Mouse (Mus musculus) CH12.LX (cell line): ENCODE results near the gene Gipr. TPM values are rescaled to one million over a fixed set of nuclear protein-coding genes. Genes with fewer than 3 reads are reported as not detected.

Source experiments
- DNase-seq: peaks from one replicate; pipeline ENCODE4 v3.0.0-alpha.2; 2013; ENCODE audit errors: extremely low read depth
- H3K27ac ChIP-seq: 2 replicates; pipeline ENCODE4 v1.5.1; 2012; ENCODE audit warnings: low read depth, mild to moderate bottlenecking, control low read depth, moderate library complexity; ENCODE audit not compliant: insufficient read depth
- H3K27me3 ChIP-seq: replicated peaks from 2 replicates; pipeline ENCODE3; 2012; ENCODE audit warnings: inconsistent platforms
- H3K36me3 ChIP-seq, 2 experiments: replicated peaks in 1 of 2; 2 replicates each; pipeline versions ENCODE3 to v1.6.1; 2012; ENCODE audit warnings: inconsistent platforms in 1 of 2, low read length in 1 of 2, mild to moderate bottlenecking in 1 of 2, mixed read lengths in 1 of 2, moderate library complexity in 1 of 2; ENCODE audit not compliant: control insufficient read depth in 1 of 2, insufficient read depth in 1 of 2
- H3K4me1 ChIP-seq, 2 experiments: 2 replicates each; pipeline ENCODE4 v1.6.1; 2012; ENCODE audit warnings: inconsistent platforms in 1 of 2, moderate library complexity in 1 of 2; ENCODE audit not compliant: insufficient read depth in 2 of 2, control insufficient read depth in 1 of 2
- H3K4me2 ChIP-seq: 2 replicates; pipeline ENCODE4 v1.6.1; 2012; ENCODE audit warnings: low read depth, mild to moderate bottlenecking, control low read depth; ENCODE audit not compliant: poor library complexity, insufficient read depth, severe bottlenecking
- H3K4me3 ChIP-seq, 3 experiments: fragments of 150-350 bp in 1 of 3; sonication (generic) in 1 of 3; replicated peaks in 1 of 3; 2 replicates each; pipeline versions ENCODE3 to v1.5.1; 2011 to 2012; ENCODE audit warnings: low read depth in 2 of 3, low read length in 2 of 3, mild to moderate bottlenecking in 2 of 3, moderate library complexity in 2 of 3, control low read depth in 1 of 3, improper control_type of control experiment in 1 of 3, inconsistent platforms in 1 of 3, mixed read lengths in 1 of 3; ENCODE audit not compliant: poor library complexity in 1 of 3
- H3K79me2 ChIP-seq: replicated peaks from 2 replicates; pipeline ENCODE4 v1.6.1; 2012; ENCODE audit warnings: mild to moderate bottlenecking, moderate library complexity; ENCODE audit not compliant: control insufficient read depth, poor library complexity, insufficient read depth, severe bottlenecking; ENCODE audit errors: extremely low read depth
- H3K9ac ChIP-seq: 2 replicates; pipeline ENCODE4 v1.6.1; 2012; ENCODE audit warnings: low read depth, mild to moderate bottlenecking, control low read depth, moderate library complexity; ENCODE audit not compliant: insufficient read depth
- H3K9me3 ChIP-seq: replicated peaks from 2 replicates; pipeline ENCODE3; 2012; ENCODE audit warnings: low read length, inconsistent platforms, mixed read lengths
- BHLHE40 ChIP-seq: IDR thresholded peaks from 2 replicates; pipeline ENCODE4 v1.6.1; 2011; ENCODE audit warnings: mild to moderate bottlenecking, low read depth, low read length, improper control_type of control experiment
- CHD2 ChIP-seq: IDR thresholded peaks from 2 replicates; pipeline ENCODE4 v1.6.1; 2011; ENCODE audit warnings: low read length, improper control_type of control experiment
- E2F4 ChIP-seq: IDR thresholded peaks from 2 replicates; pipeline ENCODE4 v1.6.1; 2011; ENCODE audit warnings: low read depth, low read length, improper control_type of control experiment; ENCODE audit not compliant: insufficient replicate concordance
- EP300 ChIP-seq: IDR thresholded peaks from 2 replicates; pipeline ENCODE4 v1.6.1; 2011; ENCODE audit warnings: low read length, improper control_type of control experiment
- IRF4 ChIP-seq: IDR thresholded peaks from 2 replicates; pipeline ENCODE4 v1.6.1; 2014; ENCODE audit warnings: low read depth, mild to moderate bottlenecking, inconsistent platforms, low read length, improper control_type of control experiment
- JUN ChIP-seq: IDR thresholded peaks from 2 replicates; pipeline ENCODE4 v1.6.1; 2011; ENCODE audit warnings: low read depth, mild to moderate bottlenecking, low read length, improper control_type of control experiment, moderate library complexity; ENCODE audit not compliant: insufficient read depth
- JUND ChIP-seq: conservative IDR thresholded peaks from 2 replicates; pipeline ENCODE4 v1.6.1; 2011; ENCODE audit warnings: low read depth, low read length, improper control_type of control experiment
- MAFK ChIP-seq: IDR thresholded peaks from 2 replicates; pipeline ENCODE4 v1.6.1; 2011; ENCODE audit warnings: low read length, improper control_type of control experiment; ENCODE audit not compliant: insufficient replicate concordance
- MAX ChIP-seq: IDR thresholded peaks from 2 replicates; pipeline ENCODE4 v1.6.1; 2011; ENCODE audit warnings: low read length, improper control_type of control experiment
- MAZ ChIP-seq: IDR thresholded peaks from 2 replicates; pipeline ENCODE4 v1.6.1; 2012; ENCODE audit warnings: low read depth, mild to moderate bottlenecking, inconsistent platforms, low read length, improper control_type of control experiment, moderate library complexity
- MEF2A ChIP-seq: IDR thresholded peaks from 2 replicates; pipeline ENCODE4 v1.6.1; 2014; ENCODE audit warnings: low read depth, mild to moderate bottlenecking, inconsistent platforms, low read length, improper control_type of control experiment, borderline replicate concordance
- MYC ChIP-seq: IDR thresholded peaks from 2 replicates; pipeline ENCODE4 v1.6.1; 2011; ENCODE audit warnings: low read depth, mild to moderate bottlenecking, improper control_type of control experiment, low read length
- POLR2A ChIP-seq: IDR thresholded peaks from 2 replicates; pipeline ENCODE4 v1.6.1; 2011; ENCODE audit warnings: low read depth, mild to moderate bottlenecking, improper control_type of control experiment, low read length
- POLR2AphosphoS2 ChIP-seq: IDR thresholded peaks from 2 replicates; pipeline ENCODE4 v1.6.1; 2011; ENCODE audit warnings: low read depth, low read length, improper control_type of control experiment
- RCOR1 ChIP-seq: conservative IDR thresholded peaks from 2 replicates; pipeline ENCODE4 v1.6.1; 2012; ENCODE audit warnings: low read depth, mild to moderate bottlenecking, inconsistent platforms, low read length, improper control_type of control experiment
- SIN3A ChIP-seq: IDR thresholded peaks from 2 replicates; pipeline ENCODE4 v1.6.1; 2012; ENCODE audit warnings: low read length, improper control_type of control experiment, inconsistent platforms
- SMC3 ChIP-seq: IDR thresholded peaks from 2 replicates; pipeline ENCODE4 v1.6.1; 2011; ENCODE audit warnings: low read depth, low read length, improper control_type of control experiment
- TBP ChIP-seq: conservative IDR thresholded peaks from 2 replicates; pipeline ENCODE4 v1.6.1; 2011; ENCODE audit warnings: low read depth, low read length, improper control_type of control experiment
- TCF12 ChIP-seq: IDR thresholded peaks from 2 replicates; pipeline ENCODE4 v1.6.1; 2014; ENCODE audit warnings: low read depth, mild to moderate bottlenecking, inconsistent platforms, low read length, improper control_type of control experiment
- UBTF ChIP-seq: IDR thresholded peaks from 2 replicates; pipeline ENCODE4 v1.6.1; 2012; ENCODE audit warnings: low read depth, mild to moderate bottlenecking, inconsistent platforms, low read length, improper control_type of control experiment, moderate library complexity
- USF1 ChIP-seq: IDR thresholded peaks from 2 replicates; pipeline ENCODE4 v1.6.1; 2014; ENCODE audit warnings: low read depth, mild to moderate bottlenecking, inconsistent platforms, low read length, improper control_type of control experiment
- USF2 ChIP-seq: conservative IDR thresholded peaks from 2 replicates; pipeline ENCODE4 v1.6.1; 2011; ENCODE audit warnings: low read depth, low read length, improper control_type of control experiment
- ZC3H11A ChIP-seq: IDR thresholded peaks from 2 replicates; pipeline ENCODE4 v1.6.1; 2012; ENCODE audit warnings: low read depth, mild to moderate bottlenecking, inconsistent platforms, low read length, improper control_type of control experiment
- ZNF384 ChIP-seq: IDR thresholded peaks from 2 replicates; pipeline ENCODE4 v1.6.1; 2012; ENCODE audit warnings: low read depth, low read length, improper control_type of control experiment, inconsistent platforms
- dilution Hi-C: fragments of 300-500 bp; cut with MboI; formaldehyde crosslinking; loops from 2 replicates; pipeline ENCODE4 v1.14.3; 2020; ENCODE audit warnings: low sequenced_read_pairs; ENCODE audit not compliant: extremely low pct_unique_long_range_greater_than_20kb, extremely low pct_ligation_motif_present
- in situ Hi-C: fragments of 300-500 bp; cut with MboI; formaldehyde crosslinking; loops from 3 replicates; pipeline ENCODE4 v1.14.3; 2019; ENCODE audit warnings: low sequenced_read_pairs, low pct_ligation_motif_present, low pct_unique_long_range_greater_than_20kb, mixed read lengths
- polyA plus RNA-seq: library from polyadenylated mRNA; unstranded; fragments of >175 nt; gene quantifications from 2 replicates; pipeline ENCODE4 v1.2.1, GENCODE M21; 2012; ENCODE audit warnings: low read depth; ENCODE audit not compliant: insufficient read length
- total RNA-seq, 2 experiments: library from RNA; depleted of rRNA; stranded (reverse); fragments of 300-350 nt in 1 of 2; fragments of >200 nt in 1 of 2; gene quantifications; 2 replicates each; pipeline ENCODE4 v1.2.3; 2012 to 2014

Gene Gipr
- total and polyA plus RNA-seq, 3 experiments: 0.04 to 0.11 TPM; not detected in 1

DNA sequence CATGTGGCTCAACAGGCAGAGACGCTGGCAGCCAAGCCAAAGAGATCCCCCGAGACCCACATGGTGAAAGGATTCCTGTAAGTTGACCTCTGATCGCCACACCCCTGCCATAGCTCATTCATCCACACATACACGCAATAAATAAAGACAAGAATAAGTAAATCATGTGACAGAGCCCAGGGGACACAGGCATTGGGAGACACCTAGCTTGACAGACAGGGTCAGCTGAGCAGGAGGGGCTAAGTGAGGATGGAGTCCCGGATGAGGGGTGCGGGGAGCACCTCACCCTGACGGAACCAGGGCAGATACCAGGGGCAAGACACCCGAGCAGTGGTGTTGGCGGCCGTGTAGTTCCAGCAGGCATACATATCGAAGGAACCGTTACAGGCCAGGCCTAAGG, 2.2 kb downstream of the Gipr start:
- in situ Hi-C loops (loop anchor here (10.0 kb wide), 1 partner anchor 191 kb away; the partner anchor contains the start of genes Cd3eap and Ppp1r13l), dilution Hi-C loops (no loop called here)
- Histone ChIP-seq H3K9ac (no peak overlapping the region), H3K4me1 (peaks cover 0 to 4% of the 10 kb centered on the region in 2 experiments; a peak in 1 of 4 replicates), H3K79me2 (no peaks in the 10 kb centered on the region), H3K4me2 (no peak overlapping the region), H3K9me3 (peaks cover 15% of the 10 kb centered on the region), H3K4me3 (no peak overlapping the region), H3K27ac (no peak overlapping the region), H3K36me3 (peaks cover 0 to 5% of the 10 kb centered on the region in 2 experiments), H3K27me3 (peaks cover 41% of the 10 kb centered on the region)
- no peak for TF ChIP-seq POLR2A
- no peak for TF ChIP-seq USF1
- TF ChIP-seq JUN: no peak
- TF ChIP-seq MAZ: no peak
- no peak for TF ChIP-seq USF2
- TF ChIP-seq EP300: no peak
- TF ChIP-seq CHD2: no peak
- no peak for TF ChIP-seq MEF2A
- TF ChIP-seq POLR2AphosphoS2: no peak
- TF ChIP-seq RCOR1: no peak
- TF ChIP-seq BHLHE40: no peak
- TF ChIP-seq TBP: no peak
- TF ChIP-seq UBTF: no peak
- DNase-seq: no peak

DNA sequence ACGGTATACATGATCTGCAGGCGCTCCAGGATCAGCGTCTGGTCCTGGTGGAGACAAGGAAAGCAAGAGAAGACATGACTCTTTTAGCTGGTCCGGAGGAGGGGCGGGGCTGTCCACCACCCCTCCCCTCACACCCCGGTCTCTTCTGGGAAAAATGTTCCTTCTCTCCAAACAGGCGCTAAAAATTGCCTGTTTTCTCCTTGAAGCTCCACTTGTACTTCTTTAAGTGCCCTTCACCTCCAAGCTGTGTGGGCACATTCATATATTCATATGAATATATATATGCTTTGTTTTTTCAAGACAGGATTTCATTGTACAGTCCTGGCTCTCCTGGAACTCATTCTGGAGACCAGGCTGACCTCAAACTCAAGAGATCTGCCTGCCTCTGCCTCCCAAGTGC, 3.0 kb downstream of the Gipr start:
- Histone ChIP-seq H3K9ac (no peak overlapping the region), H3K27me3 (peaks cover 33% of the 10 kb centered on the region), H3K36me3 (peaks cover 0 to 9% of the 10 kb centered on the region in 2 experiments), H3K4me3 (no peak overlapping the region), H3K9me3 (peaks cover 12% of the 10 kb centered on the region), H3K4me2 (no peak overlapping the region), H3K27ac (no peak overlapping the region), H3K4me1 (peaks cover under 1 to 4% of the 10 kb centered on the region in 2 experiments; a peak in 2 of 4 replicates), H3K79me2 (no peaks in the 10 kb centered on the region)
- no peak for DNase-seq
- TF ChIP-seq MYC (no peak), E2F4 (no peak), IRF4 (no peak), JUND (no peak), JUN (no peak), ZC3H11A (no peak), ZNF384 (no peak), POLR2A (no peak), USF1 (no peak), TCF12 (no peak), MAX (no peak), SMC3 (no peak), MAFK (no peak), RCOR1 (no peak), SIN3A (no peak)
- dilution Hi-C loops: no loop called here
- in situ Hi-C loops: loop anchor here (10.0 kb wide), 1 partner anchor 192 kb away; the partner anchor contains the start of genes Cd3eap and Ppp1r13l
